Mouse (Mus musculus): ENCODE measurements at regions not wholly inside any gene's neighbourhood (a gene's known extent, or its start where the extent isn't known, plus 50 kb on each side); places are given as distances from the start of the nearest gene placed in this dataset.

DNA sequence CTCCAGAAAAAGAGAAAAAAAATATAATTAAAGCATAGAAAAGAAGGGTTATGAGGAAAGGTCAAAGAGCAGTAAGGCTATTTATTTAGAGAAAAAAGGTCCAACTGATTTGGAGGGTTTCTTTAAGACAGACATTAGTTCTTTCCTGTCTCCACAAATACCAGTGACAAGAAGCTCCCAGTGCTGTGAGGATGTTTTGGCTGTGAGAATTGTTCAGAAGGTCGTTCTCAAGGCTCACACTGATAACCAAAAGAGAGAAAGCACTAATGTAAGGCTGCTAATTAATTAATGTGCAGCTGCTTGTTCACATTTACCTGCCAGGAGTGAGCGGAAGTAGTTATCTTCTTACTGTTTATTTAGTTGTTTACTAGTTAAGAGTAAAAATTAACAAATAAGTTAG, 54.7 kb upstream of the Cd28 start:
- TF ChIP-seq MAX (IDR thresholded peaks at IDR 0.05; ENCODE audit: low read depth) = no peak
- no peak for TF ChIP-seq SRF (IDR thresholded peaks at IDR 0.05; ENCODE audit: control insufficient read depth, insufficient read length, low read depth)
- TF ChIP-seq E2F4 (IDR thresholded peaks at IDR 0.05; ENCODE audit: insufficient read depth) = no peak
- no peak for TF ChIP-seq POLR2A (IDR thresholded peaks at IDR 0.05; ENCODE audit: insufficient read length, low read depth)
- TF ChIP-seq TCF3 (IDR thresholded peaks at IDR 0.05; ENCODE audit: insufficient read length, low read depth) = no peak
- no peak for TF ChIP-seq TCF12 (IDR thresholded peaks at IDR 0.05; ENCODE audit: insufficient read depth, poor library complexity, severe bottlenecking)
- no peak for TF ChIP-seq USF1 (IDR thresholded peaks at IDR 0.05; ENCODE audit: low read depth)
- no peak for TF ChIP-seq POLR2AphosphoS2 (IDR thresholded peaks at IDR 0.05; ENCODE audit: insufficient read length, low read depth)
- no peak for TF ChIP-seq REST (IDR thresholded peaks at IDR 0.05; ENCODE audit: insufficient read depth, insufficient read length)
- no peak for TF ChIP-seq MYOD1 (IDR thresholded peaks at IDR 0.05; ENCODE audit: control insufficient read depth in 1 of 3, insufficient read length in 2 of 3, low read depth in 2 of 3)
- no peak for TF ChIP-seq CEBPB (IDR thresholded peaks at IDR 0.05; ENCODE audit: insufficient read depth, poor library complexity, severe bottlenecking)

Measured in myocyte (in vitro differentiated cells).